Mouse (Mus musculus): ENCODE measurements around the gene Sorcs2. TPM values are rescaled to one million over a fixed set of nuclear protein-coding genes. Genes with fewer than 3 reads are reported as not detected.

Gene Sorcs2
- total and polyA plus RNA-seq, 3 experiments: 0.42 to 1.6 (median 0.46) TPM

DNA sequence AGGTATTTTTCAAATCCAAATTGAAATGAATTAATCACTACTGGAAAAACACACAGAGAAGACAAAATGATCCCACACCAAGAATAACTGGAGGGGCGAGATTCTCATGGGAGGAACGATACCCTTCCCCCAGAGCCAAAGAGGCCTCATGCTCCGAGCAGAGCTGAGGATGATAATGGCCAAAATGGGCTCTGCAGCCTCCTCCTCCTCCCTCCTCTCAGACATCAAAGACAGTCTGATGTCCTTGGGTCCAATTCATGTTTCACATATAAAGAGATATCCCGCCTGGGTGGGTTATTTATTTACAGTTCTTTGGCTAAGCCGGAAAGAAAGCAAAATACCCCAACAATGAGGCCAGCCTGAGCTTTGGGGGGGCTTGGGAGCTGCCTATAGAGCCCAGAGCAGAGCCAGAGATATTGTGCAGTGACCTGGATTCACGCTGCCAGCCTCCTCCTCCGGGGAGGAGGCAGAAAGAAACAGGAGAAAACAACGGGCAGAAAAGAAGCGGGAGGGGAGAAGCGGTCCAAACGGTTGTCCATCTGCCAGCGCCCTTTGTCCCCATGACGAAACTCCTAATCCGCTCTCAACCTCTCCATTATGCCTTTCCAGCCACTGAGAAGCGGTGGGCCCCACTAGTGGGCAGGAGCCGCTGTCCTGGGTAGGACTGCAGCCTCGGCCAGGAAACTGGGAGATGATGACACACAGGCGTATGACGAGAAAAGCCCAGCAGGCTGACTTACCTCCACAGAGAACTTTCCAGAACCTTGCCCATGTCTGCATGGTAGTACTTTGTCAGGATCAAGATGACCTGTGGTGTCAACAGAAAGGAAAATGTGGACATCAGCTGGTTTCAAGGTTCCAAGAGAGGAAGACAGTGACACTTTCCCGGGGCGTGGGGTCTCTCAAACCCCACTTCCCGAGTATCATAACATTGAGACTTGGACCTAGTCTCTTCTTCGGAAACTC lies 169.3 kb downstream of the Sorcs2 start:
- Histone ChIP-seq H3K36me3 (replicated peaks in 1 of 2; ENCODE audit: control insufficient read depth in 1 of 2, insufficient read depth in 1 of 2, low read length in 1 of 2) (no peaks in the 10 kb centered on the region), H3K4me2 (ENCODE audit: insufficient read depth, low read depth, poor library complexity, severe bottlenecking) (no peak overlapping the region), H3K27me3 (replicated peaks) (peaks cover 81% of the 10 kb centered on the region), H3K9ac (ENCODE audit: insufficient read depth, low read depth) (no peak overlapping the region), H3K27ac (ENCODE audit: insufficient read depth, low read depth) (no peak overlapping the region), H3K79me2 (replicated peaks; ENCODE audit: control insufficient read depth, extremely low read depth, insufficient read depth, poor library complexity, severe bottlenecking) (no peaks in the 10 kb centered on the region), H3K4me3 (replicated peaks in 1 of 3; ENCODE audit: low read depth in 2 of 3, low read length in 2 of 3, poor library complexity in 1 of 3) (no peak overlapping the region), H3K9me3 (replicated peaks; ENCODE audit: low read length) (no peaks in the 10 kb centered on the region), H3K4me1 (ENCODE audit: control insufficient read depth in 1 of 2, insufficient read depth in 2 of 2) (peaks cover 2 to 5% of the 10 kb centered on the region in 2 experiments; a peak in 1 of 4 replicates)
- in situ Hi-C loops (cut with MboI; ENCODE audit: low pct_ligation_motif_present, low pct_unique_long_range_greater_than_20kb, low sequenced_read_pairs): loop anchor here (10.0 kb wide), 1 partner anchor 194 kb away; no protein-coding TSS in a partner anchor
- dilution Hi-C loops (cut with MboI; ENCODE audit: extremely low pct_ligation_motif_present, extremely low pct_unique_long_range_greater_than_20kb, low sequenced_read_pairs): no loop called here
- no peak for TF ChIP-seq ZMIZ1 (IDR thresholded peaks at IDR 0.05; ENCODE audit: low read depth, low read length)
- TF ChIP-seq POLR2AphosphoS2 (IDR thresholded peaks at IDR 0.05; ENCODE audit: low read depth, low read length): no peak
- no peak for TF ChIP-seq GABPA (IDR thresholded peaks at IDR 0.05; ENCODE audit: insufficient replicate concordance, low read depth, low read length)
- TF ChIP-seq JUND (conservative IDR thresholded peaks at IDR 0.05; ENCODE audit: low read depth, low read length): no peak
- no peak for DNase-seq (ENCODE audit: extremely low read depth)

DNA sequence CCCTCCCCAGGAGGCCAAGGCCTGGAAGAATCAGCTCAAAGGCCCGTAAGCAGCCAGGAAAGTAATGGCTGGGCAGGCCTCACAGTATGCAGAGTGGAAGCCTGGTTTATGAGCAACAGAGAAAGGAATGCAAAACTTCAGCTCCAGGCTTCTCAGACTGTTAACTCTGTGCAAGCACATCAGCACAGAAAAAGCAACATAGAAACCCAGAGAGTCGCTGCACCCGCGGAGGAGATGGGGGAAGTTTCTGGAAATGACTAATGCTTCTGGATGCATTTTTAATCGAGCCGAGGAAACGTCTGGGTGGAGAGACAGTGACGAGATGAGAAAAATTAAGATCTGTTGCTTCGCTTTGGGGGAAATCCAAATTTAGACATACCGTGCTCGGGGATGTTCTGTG lies 171.6 kb downstream of the Sorcs2 start:
- Histone ChIP-seq H3K4me1 (ENCODE audit: control insufficient read depth in 1 of 2, insufficient read depth in 2 of 2) (peaks cover 2 to 5% of the 10 kb centered on the region in 2 experiments; a peak in 1 of 4 replicates), H3K27ac (ENCODE audit: insufficient read depth, low read depth) (no peak overlapping the region), H3K9ac (ENCODE audit: insufficient read depth, low read depth) (no peak overlapping the region), H3K4me3 (replicated peaks in 1 of 3; ENCODE audit: low read depth in 2 of 3, low read length in 2 of 3, poor library complexity in 1 of 3) (no peak overlapping the region), H3K27me3 (replicated peaks) (peaks cover 79% of the 10 kb centered on the region), H3K4me2 (ENCODE audit: insufficient read depth, low read depth, poor library complexity, severe bottlenecking) (no peak overlapping the region), H3K79me2 (replicated peaks; ENCODE audit: control insufficient read depth, extremely low read depth, insufficient read depth, poor library complexity, severe bottlenecking) (no peaks in the 10 kb centered on the region), H3K36me3 (replicated peaks in 1 of 2; ENCODE audit: control insufficient read depth in 1 of 2, insufficient read depth in 1 of 2, low read length in 1 of 2) (no peaks in the 10 kb centered on the region), H3K9me3 (replicated peaks; ENCODE audit: low read length) (no peaks in the 10 kb centered on the region)
- DNase-seq (ENCODE audit: extremely low read depth): no peak
- no peak for TF ChIP-seq POLR2AphosphoS2 (IDR thresholded peaks at IDR 0.05; ENCODE audit: low read depth, low read length)
- in situ Hi-C loops (cut with MboI; ENCODE audit: low pct_ligation_motif_present, low pct_unique_long_range_greater_than_20kb, low sequenced_read_pairs): loop anchor here (10.0 kb wide), 1 partner anchor 191 kb away; no protein-coding TSS in a partner anchor
- dilution Hi-C loops (cut with MboI; ENCODE audit: extremely low pct_ligation_motif_present, extremely low pct_unique_long_range_greater_than_20kb, low sequenced_read_pairs): no loop called here

DNA sequence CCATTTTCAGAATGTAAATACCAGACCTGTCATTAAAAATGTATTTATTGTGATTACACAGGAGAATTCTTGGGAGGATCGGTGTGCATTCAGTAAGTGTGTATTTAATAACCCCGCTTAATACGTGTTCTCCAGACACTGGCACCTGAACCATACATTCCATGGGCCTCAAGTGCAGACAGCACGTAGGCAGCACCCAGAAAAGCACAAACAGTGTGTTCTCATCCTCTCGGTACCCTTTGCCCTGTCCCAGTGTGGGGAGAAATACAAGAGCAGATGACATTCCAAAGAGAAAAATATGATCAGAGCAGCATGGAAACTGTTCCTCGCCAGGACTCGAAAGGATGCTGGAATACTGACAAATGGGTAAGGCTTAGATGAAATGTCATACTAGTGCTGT lies 172.1 kb downstream of the Sorcs2 start:
- H3K4me1 ChIP-seq (ENCODE audit: control insufficient read depth in 1 of 2, insufficient read depth in 2 of 2): peaks cover 2 to 5% of the 10 kb centered on the region in 2 experiments; a peak in 1 of 4 replicates
- H3K9me3 ChIP-seq (replicated peaks; ENCODE audit: low read length): no peaks in the 10 kb centered on the region
- no peak overlapping the region for H3K4me3 ChIP-seq (replicated peaks in 1 of 3; ENCODE audit: low read depth in 2 of 3, low read length in 2 of 3, poor library complexity in 1 of 3)
- no peak overlapping the region for H3K9ac ChIP-seq (ENCODE audit: insufficient read depth, low read depth)
- TF ChIP-seq MAZ (IDR thresholded peaks at IDR 0.05; ENCODE audit: low read depth, low read length) (no peak), BHLHE40 (IDR thresholded peaks at IDR 0.05; ENCODE audit: low read depth, low read length) (no peak), POLR2A (IDR thresholded peaks at IDR 0.05; ENCODE audit: low read depth, low read length) (no peak), MYC (IDR thresholded peaks at IDR 0.05; ENCODE audit: low read depth, low read length) (no peak), IRF4 (IDR thresholded peaks at IDR 0.05; ENCODE audit: low read depth, low read length) (no peak), TCF12 (IDR thresholded peaks at IDR 0.05; ENCODE audit: low read depth, low read length) (no peak), CTCF (conservative IDR thresholded peaks at IDR 0.05 in 1 of 2, IDR thresholded peaks at IDR 0.05 in 1 of 2; ENCODE audit: low read depth in 2 of 2, low read length in 2 of 2) (no peak), ZMIZ1 (IDR thresholded peaks at IDR 0.05; ENCODE audit: low read depth, low read length) (no peak), CHD2 (IDR thresholded peaks at IDR 0.05; ENCODE audit: low read length) (no peak), NELFE (IDR thresholded peaks at IDR 0.05; ENCODE audit: low read depth, low read length) (no peak)
- no peak overlapping the region for H3K27ac ChIP-seq (ENCODE audit: insufficient read depth, low read depth)
- no peaks in the 10 kb centered on the region for H3K79me2 ChIP-seq (replicated peaks; ENCODE audit: control insufficient read depth, extremely low read depth, insufficient read depth, poor library complexity, severe bottlenecking)
- in situ Hi-C loops (cut with MboI; ENCODE audit: low pct_ligation_motif_present, low pct_unique_long_range_greater_than_20kb, low sequenced_read_pairs) (loop anchor here (10.0 kb wide), 1 partner anchor 191 kb away; no protein-coding TSS in a partner anchor), dilution Hi-C loops (cut with MboI; ENCODE audit: extremely low pct_ligation_motif_present, extremely low pct_unique_long_range_greater_than_20kb, low sequenced_read_pairs) (no loop called here)
- H3K36me3 ChIP-seq (replicated peaks in 1 of 2; ENCODE audit: control insufficient read depth in 1 of 2, insufficient read depth in 1 of 2, low read length in 1 of 2): no peaks in the 10 kb centered on the region
- H3K27me3 ChIP-seq (replicated peaks): peaks cover 79% of the 10 kb centered on the region
- DNase-seq (ENCODE audit: extremely low read depth): no peak
- H3K4me2 ChIP-seq (ENCODE audit: insufficient read depth, low read depth, poor library complexity, severe bottlenecking): no peak overlapping the region

All from CH12.LX (cell line).